Mouse (Mus musculus) heart, embryonic 12.5 days (tissue): ENCODE data around the gene Ugt3a1. TPM values are rescaled to one million over a fixed set of nuclear protein-coding genes. Genes with fewer than 3 reads are reported as not detected.
"Not testable (repeated sequence)": the region's sequence is repeated elsewhere in the genome, so short reads cannot be mapped to it uniquely, and the experiment has no call there.

Experiments used
- ATAC-seq: fragments of 200-750 bp; cut with Nextera tagmentation; 2 replicates; pipeline ENCODE4 v1.8.0; 2017; ENCODE audit warnings: moderate TSS enrichment, moderate library complexity; ENCODE audit not compliant: insufficient number of reproducible peaks, low FRiP score
- H3K27ac ChIP-seq: fragments of 300-500 bp; sonication (generic); 2 replicates; pipeline ENCODE4 v1.5.1; 2016; ENCODE audit warnings: mild to moderate bottlenecking, moderate library complexity; ENCODE audit not compliant: poor library complexity, severe bottlenecking
- H3K27me3 ChIP-seq: fragments of 300-500 bp; sonication (generic); replicated peaks from 2 replicates; pipeline ENCODE4 v1.6.1; 2016; ENCODE audit warnings: mild to moderate bottlenecking, moderate library complexity
- H3K36me3 ChIP-seq: fragments of 300-500 bp; sonication (generic); 2 replicates; pipeline ENCODE4 v1.6.1; 2016; ENCODE audit warnings: mild to moderate bottlenecking, moderate library complexity
- H3K4me1 ChIP-seq: fragments of 300-500 bp; sonication (generic); replicated peaks from 2 replicates; pipeline ENCODE4 v1.6.1; 2016; ENCODE audit warnings: mild to moderate bottlenecking
- H3K4me2 ChIP-seq: fragments of 300-500 bp; sonication (generic); 2 replicates; pipeline ENCODE4 v1.6.1; 2016; ENCODE audit warnings: mild to moderate bottlenecking, moderate library complexity
- H3K4me3 ChIP-seq: fragments of 300-500 bp; sonication (generic); 2 replicates; pipeline ENCODE4 v1.5.1; 2016; ENCODE audit warnings: mild to moderate bottlenecking
- H3K9ac ChIP-seq: fragments of 300-500 bp; sonication (generic); 2 replicates; pipeline ENCODE4 v1.6.1; 2016; ENCODE audit warnings: mild to moderate bottlenecking, moderate library complexity
- H3K9me3 ChIP-seq: fragments of 300-500 bp; sonication (generic); replicated peaks from 2 replicates; pipeline ENCODE4 v1.6.1; 2016; ENCODE audit warnings: mild to moderate bottlenecking, moderate library complexity
- WGBS: fragments of 180-500 bp; shearing (Covaris S2); methylation state at CpG from one replicate; pipeline ENCODE4 v1.1.7; 2016; 5-methylcytosine and 5-hydroxymethylcytosine counted together
- polyA plus RNA-seq: library from polyadenylated mRNA; unstranded; fragments of >200 nt; fragmentation: Nextera tagmentation; extraction: Ambion mirVana; gene quantifications from 2 replicates; pipeline ENCODE4 v1.2.1, GENCODE M21; 2016

Gene Ugt3a1
- not detected in 2 replicates for polyA plus RNA-seq

DNA sequence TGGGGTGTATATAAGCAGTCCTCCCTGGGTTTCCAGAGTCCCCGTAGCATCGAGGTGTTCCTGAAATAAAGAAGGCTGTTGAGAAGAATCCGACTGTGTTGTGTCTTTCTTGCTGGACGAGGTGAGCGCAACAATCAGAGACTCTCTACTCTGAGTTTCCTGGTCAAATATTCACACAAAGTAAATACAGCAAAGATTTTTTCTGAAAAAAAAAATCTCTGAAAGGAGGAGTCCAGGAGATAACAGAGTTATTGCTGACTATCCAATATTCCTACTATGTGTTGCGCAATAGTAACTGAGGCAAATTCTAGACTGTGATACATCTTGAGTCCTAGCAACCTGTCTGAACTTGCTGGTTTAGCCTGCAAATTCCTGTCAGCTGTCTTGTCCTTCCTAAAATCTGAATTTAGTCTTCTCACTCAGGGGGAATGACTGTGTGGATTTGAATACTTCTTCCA is at the start of gene Ugt3a1:
Ugt3a1 (plus strand) TSS at position 51 of the 458 bp plus-strand sequence.
- Histone ChIP-seq H3K27ac (no peak within 1 kb of the TSS), H3K4me1 (no peaks in the 10 kb centered on the region), H3K4me3 (no peak within 1 kb of the TSS), H3K9me3 (no peaks in the 10 kb centered on the region), H3K27me3 (no peaks in the 10 kb centered on the region), H3K4me2 (no peak within 1 kb of the TSS), H3K36me3 (no peaks in the 10 kb centered on the region), H3K9ac (no peak within 1 kb of the TSS)
- 85% methylated on average over 6 of the region's 6 CpGs for WGBS
- no peak for ATAC-seq

DNA sequence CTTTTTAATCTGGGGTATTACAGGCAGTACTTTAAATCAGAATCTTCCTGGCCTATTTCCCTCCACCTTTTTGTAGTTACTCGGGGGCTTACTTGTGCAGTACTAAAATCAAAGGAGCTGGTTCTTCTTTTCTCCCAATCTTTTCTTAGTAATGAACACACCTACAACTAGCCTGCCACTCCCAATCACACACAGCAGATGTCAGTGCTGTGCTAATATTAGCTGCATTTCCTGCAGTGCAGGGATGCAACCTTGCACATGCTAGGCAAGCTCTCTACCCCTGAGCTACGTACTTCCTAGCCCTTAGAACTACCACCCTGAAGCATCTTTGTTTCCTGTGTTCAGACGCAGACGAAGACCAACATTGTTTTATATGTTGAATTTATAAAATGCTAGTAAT is 45.8 kb upstream of the Ugt3a1 start:
- H3K9me3 ChIP-seq, H3K36me3 ChIP-seq, H3K27me3 ChIP-seq, ATAC-seq, H3K4me2 ChIP-seq, H3K4me1 ChIP-seq, H3K9ac ChIP-seq, H3K4me3 ChIP-seq, H3K27ac ChIP-seq: not testable (repeated sequence)
- 78% methylated on average over 4 of the region's 4 CpGs for WGBS

GRCm38 (mm10) chr15:9246345-9246744 is 30.3 kb upstream of the Ugt3a1 start:
- H3K27me3 ChIP-seq, result no peaks in the 10 kb centered on the region

DNA sequence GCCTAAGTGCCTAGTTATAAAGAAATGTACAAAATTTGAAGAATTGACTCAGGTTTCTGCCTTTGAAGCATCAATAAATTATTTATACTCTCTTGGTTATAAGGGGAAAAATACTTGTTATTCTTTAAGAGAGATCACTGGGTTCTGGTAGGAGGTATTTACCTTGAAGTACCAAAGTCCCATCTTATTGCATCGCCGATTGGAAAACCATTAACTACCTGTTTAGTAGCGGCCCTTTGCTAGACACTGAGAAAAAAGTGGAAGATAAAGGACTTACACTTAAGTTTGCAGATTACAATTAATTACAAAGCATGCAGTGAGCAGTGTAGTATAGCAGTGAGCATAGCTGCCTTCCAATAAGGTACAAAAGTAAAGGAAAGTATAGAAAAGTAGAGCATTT is 23.8 kb upstream of the Ugt3a1 start:
- WGBS, result 87% methylated on average over 3 of the region's 3 CpGs

More at GRCm38 (mm10) chr15:9246345-9246744, 30.3 kb upstream of the Ugt3a1 start:
- no peaks in the 10 kb centered on the region for H3K9me3 ChIP-seq
- no peaks in the 10 kb centered on the region for H3K4me1 ChIP-seq
- H3K4me3 ChIP-seq, result no peak overlapping the region
- H3K4me2 ChIP-seq, result no peak overlapping the region
- H3K36me3 ChIP-seq, result no peaks in the 10 kb centered on the region
- no peak for ATAC-seq
- no peak overlapping the region for H3K9ac ChIP-seq
- no peak overlapping the region for H3K27ac ChIP-seq

DNA sequence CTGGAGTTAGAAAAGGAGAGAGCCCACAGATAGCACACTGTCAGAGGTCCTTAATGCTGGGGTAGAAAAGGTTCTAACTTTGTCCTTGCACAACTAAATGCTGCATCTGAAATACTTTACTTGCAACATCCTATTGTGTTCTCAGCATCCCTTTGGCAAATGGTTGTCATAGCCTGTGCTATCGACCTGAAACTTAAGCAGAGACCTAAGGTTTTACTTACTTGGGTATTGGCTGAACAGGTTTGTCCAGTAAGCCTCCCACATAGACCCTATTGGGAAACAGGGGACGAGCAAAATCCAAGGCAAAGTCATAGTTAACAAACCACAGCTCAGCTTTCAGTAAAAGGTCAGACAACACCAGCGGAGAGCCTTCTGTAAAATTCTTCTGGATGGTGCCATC is 16.1 kb upstream of the Ugt3a1 start:
- Histone ChIP-seq H3K9me3 (no peaks in the 10 kb centered on the region), H3K4me3 (no peak overlapping the region), H3K27me3 (no peaks in the 10 kb centered on the region), H3K4me1 (no peaks in the 10 kb centered on the region), H3K9ac (no peak overlapping the region), H3K27ac (no peak overlapping the region), H3K4me2 (no peak overlapping the region), H3K36me3 (no peaks in the 10 kb centered on the region)
- 76% methylated on average over 3 of the region's 3 CpGs for WGBS
- ATAC-seq, result no peak

More for the DNA sequence above, 23.8 kb upstream of the Ugt3a1 start:
- H3K9me3 ChIP-seq, result no peaks in the 10 kb centered on the region
- H3K36me3 ChIP-seq, result no peaks in the 10 kb centered on the region
- no peaks in the 10 kb centered on the region for H3K4me1 ChIP-seq
- no peak overlapping the region for H3K9ac ChIP-seq
- no peak for ATAC-seq
- no peaks in the 10 kb centered on the region for H3K27me3 ChIP-seq
- H3K4me3 ChIP-seq, result no peak overlapping the region
- no peak overlapping the region for H3K27ac ChIP-seq
- no peak overlapping the region for H3K4me2 ChIP-seq

- Histone ChIP-seq H3K36me3 (no peaks in the 10 kb centered on the region), H3K4me2 (no peak overlapping the region), H3K4me1 (no peaks in the 10 kb centered on the region), H3K27ac (no peak overlapping the region), H3K9ac (no peak overlapping the region), H3K27me3 (no peaks in the 10 kb centered on the region), H3K4me3 (no peak overlapping the region), H3K9me3 (no peaks in the 10 kb centered on the region)
- no peak for ATAC-seq
- 66% methylated on average over 7 of the region's 7 CpGs for WGBS
These were observed 4.8 kb upstream of the Ugt3a1 start for GRCm38 (mm10) chr15:9271876-9272275.

DNA sequence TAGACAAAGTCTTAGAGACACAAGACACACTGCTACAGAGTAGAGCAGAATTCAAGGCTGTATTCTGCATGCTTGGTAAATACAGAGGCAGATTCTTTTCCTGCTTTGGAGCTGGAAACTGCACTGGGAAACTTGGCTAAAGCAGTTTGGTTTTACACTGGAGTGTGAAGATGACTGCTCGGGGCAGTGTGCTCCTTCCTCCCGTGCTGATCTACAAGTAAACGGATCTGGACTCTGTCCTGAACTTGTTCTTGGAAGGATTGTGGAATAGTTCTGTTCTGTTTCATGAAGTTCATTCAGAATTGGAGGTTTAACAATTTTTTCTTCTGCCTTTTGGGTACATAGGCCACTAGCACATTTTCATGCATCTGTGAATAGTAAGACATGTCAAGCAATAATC is 2.3 kb downstream of the Ugt3a1 start:
- H3K27me3 ChIP-seq, result no peaks in the 10 kb centered on the region
- no peak overlapping the region for H3K4me2 ChIP-seq
- H3K4me1 ChIP-seq, result no peaks in the 10 kb centered on the region
- H3K9me3 ChIP-seq, result no peaks in the 10 kb centered on the region
- no peak overlapping the region for H3K27ac ChIP-seq
- no peak for ATAC-seq
- no peak overlapping the region for H3K4me3 ChIP-seq
- H3K36me3 ChIP-seq, result no peaks in the 10 kb centered on the region
- no peak overlapping the region for H3K9ac ChIP-seq
- WGBS, result 69% methylated on average over 3 of the region's 3 CpGs

GRCm38 (mm10) chr15:9279596-9279995 is 2.9 kb downstream of the Ugt3a1 start:
- H3K27ac ChIP-seq, result no peak overlapping the region
- H3K4me1 ChIP-seq, result no peaks in the 10 kb centered on the region
- no peaks in the 10 kb centered on the region for H3K36me3 ChIP-seq
- no peak overlapping the region for H3K9ac ChIP-seq
- 86% methylated on average over 3 of the region's 3 CpGs for WGBS
- ATAC-seq, result no peak
- H3K4me2 ChIP-seq, result no peak overlapping the region
- no peak overlapping the region for H3K4me3 ChIP-seq
- no peaks in the 10 kb centered on the region for H3K9me3 ChIP-seq
- H3K27me3 ChIP-seq, result no peaks in the 10 kb centered on the region

- 84% methylated on average over 2 of the region's 2 CpGs for WGBS
- no peak overlapping the region for H3K4me2 ChIP-seq
These were observed 6.5 kb downstream of the Ugt3a1 start for GRCm38 (mm10) chr15:9283165-9283564.

GRCm38 (mm10) chr15:9289660-9290059 is 13.0 kb downstream of the Ugt3a1 start:
- H3K4me2 ChIP-seq, result no peak overlapping the region
- no peaks in the 10 kb centered on the region for H3K9me3 ChIP-seq
- no peaks in the 10 kb centered on the region for H3K27me3 ChIP-seq
- 54% methylated on average over 2 of the region's 2 CpGs for WGBS
- H3K4me1 ChIP-seq, result no peaks in the 10 kb centered on the region
- ATAC-seq, result no peak
- no peak overlapping the region for H3K27ac ChIP-seq
- H3K36me3 ChIP-seq, result no peaks in the 10 kb centered on the region
- H3K4me3 ChIP-seq, result no peak overlapping the region
- H3K9ac ChIP-seq, result no peak overlapping the region

More at GRCm38 (mm10) chr15:9283165-9283564, 6.5 kb downstream of the Ugt3a1 start:
- Histone ChIP-seq H3K4me1 (no peaks in the 10 kb centered on the region), H3K27me3 (no peaks in the 10 kb centered on the region), H3K27ac (no peak overlapping the region), H3K9me3 (no peaks in the 10 kb centered on the region), H3K36me3 (no peaks in the 10 kb centered on the region), H3K4me3 (no peak overlapping the region), H3K9ac (no peak overlapping the region)
- ATAC-seq, result no peak

DNA sequence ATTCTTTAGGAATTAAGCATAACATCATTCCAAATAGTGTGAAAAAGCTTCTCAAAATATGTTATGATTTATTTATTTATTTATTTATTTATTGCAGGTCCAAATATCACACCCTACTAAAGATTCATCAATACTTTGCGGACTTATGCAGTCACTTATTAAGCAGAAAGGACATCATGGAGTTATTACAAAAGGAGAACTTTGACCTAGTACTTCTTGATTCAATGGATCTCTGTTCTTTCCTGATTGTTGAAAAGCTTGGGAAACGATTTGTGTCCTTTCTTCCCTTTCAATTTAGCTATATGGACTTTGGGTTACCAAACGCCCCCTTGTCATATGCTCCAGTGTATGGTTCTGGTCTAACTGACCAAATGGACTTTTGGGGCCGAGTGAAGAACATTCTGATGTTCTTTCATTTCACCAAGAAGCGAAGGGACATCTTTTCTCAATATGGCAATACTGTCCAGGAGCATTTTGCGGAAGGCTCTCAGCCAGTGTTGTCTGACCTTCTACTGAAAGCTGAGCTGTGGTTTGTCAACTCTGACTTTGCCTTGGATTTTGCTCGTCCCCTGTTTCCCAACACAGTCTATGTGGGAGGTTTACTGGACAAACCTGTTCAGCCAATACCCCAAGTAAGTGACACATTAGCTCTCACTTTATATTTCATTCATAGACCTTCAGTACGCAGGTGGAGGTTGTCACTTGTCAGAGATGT is 29.4 kb downstream of the Ugt3a1 start:
- WGBS, result 75% methylated on average over 8 of the region's 8 CpGs
- H3K27ac ChIP-seq, result no peak overlapping the region
- no peak for ATAC-seq
- no peak overlapping the region for H3K4me3 ChIP-seq
- H3K27me3 ChIP-seq, result no peaks in the 10 kb centered on the region
- no peak overlapping the region for H3K4me2 ChIP-seq
- H3K36me3 ChIP-seq, result no peaks in the 10 kb centered on the region
- H3K9ac ChIP-seq, result no peak overlapping the region
- H3K4me1 ChIP-seq, result no peaks in the 10 kb centered on the region
- H3K9me3 ChIP-seq, result peaks cover 2% of the 10 kb centered on the region; the same call in 1 of the 2 replicates

DNA sequence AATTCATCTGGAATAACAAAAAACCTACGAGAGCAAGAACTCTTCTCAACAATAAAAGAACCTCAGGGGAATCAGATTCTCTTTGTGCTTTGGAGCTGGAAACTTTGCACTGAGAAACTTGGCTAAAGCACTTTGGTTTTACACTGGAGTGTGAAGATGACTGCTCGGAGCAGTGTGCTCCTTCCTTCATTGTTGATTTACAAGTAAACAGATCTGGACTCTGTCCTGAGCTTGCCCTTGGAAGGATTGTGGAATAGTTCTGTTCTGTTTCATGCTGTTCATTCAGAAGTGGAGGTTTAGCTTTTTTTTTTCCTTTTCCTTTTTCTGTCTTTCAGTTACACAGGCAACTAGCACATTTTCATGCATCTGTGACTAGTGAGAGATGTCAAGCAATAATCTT is 57.9 kb downstream of the Ugt3a1 start:
- no peak for ATAC-seq
- WGBS, result 72% methylated on average over 2 of the region's 2 CpGs
- no peak overlapping the region for H3K4me3 ChIP-seq

More for the DNA sequence above, 57.9 kb downstream of the Ugt3a1 start:
- H3K9me3 ChIP-seq, result no peaks in the 10 kb centered on the region
- H3K4me1 ChIP-seq, result no peaks in the 10 kb centered on the region
- H3K36me3 ChIP-seq, result no peaks in the 10 kb centered on the region
- H3K4me2 ChIP-seq, result no peak overlapping the region
- no peak overlapping the region for H3K9ac ChIP-seq
- no peaks in the 10 kb centered on the region for H3K27me3 ChIP-seq
- H3K27ac ChIP-seq, result no peak overlapping the region
